Mouse (Mus musculus) lung, adult 2 months (tissue): ENCODE data around the gene Ntm.

Experiments
- CTCF ChIP-seq: fragments of 200-500 bp; IDR thresholded peaks from 2 replicates; pipeline ENCODE4 v1.5.1; 2011; ENCODE audit warnings: mild to moderate bottlenecking, low read length, control low read depth; ENCODE audit not compliant: insufficient read depth
- POLR2A ChIP-seq: fragments of 200-500 bp; IDR thresholded peaks from 2 replicates; pipeline ENCODE4 v1.6.1; 2011; ENCODE audit warnings: low read depth, mild to moderate bottlenecking, control low read depth, low read length, borderline replicate concordance; ENCODE audit errors: extremely low read depth

- TF ChIP-seq CTCF (no peak), POLR2A (no peak)
Observed at GRCm38 (mm10) chr9:29306961-29307360, 656.0 kb downstream of the Ntm start.
